Mouse (Mus musculus) ovary, postnatal 36 days (tissue): ENCODE results near the gene Akr7a5.

Source experiments
- DNase-seq: peaks from one replicate; pipeline ENCODE4 v3.0.0; 2022; ENCODE audit warnings: low spot score, mixed read lengths

Akr7a5 gene

DNA sequence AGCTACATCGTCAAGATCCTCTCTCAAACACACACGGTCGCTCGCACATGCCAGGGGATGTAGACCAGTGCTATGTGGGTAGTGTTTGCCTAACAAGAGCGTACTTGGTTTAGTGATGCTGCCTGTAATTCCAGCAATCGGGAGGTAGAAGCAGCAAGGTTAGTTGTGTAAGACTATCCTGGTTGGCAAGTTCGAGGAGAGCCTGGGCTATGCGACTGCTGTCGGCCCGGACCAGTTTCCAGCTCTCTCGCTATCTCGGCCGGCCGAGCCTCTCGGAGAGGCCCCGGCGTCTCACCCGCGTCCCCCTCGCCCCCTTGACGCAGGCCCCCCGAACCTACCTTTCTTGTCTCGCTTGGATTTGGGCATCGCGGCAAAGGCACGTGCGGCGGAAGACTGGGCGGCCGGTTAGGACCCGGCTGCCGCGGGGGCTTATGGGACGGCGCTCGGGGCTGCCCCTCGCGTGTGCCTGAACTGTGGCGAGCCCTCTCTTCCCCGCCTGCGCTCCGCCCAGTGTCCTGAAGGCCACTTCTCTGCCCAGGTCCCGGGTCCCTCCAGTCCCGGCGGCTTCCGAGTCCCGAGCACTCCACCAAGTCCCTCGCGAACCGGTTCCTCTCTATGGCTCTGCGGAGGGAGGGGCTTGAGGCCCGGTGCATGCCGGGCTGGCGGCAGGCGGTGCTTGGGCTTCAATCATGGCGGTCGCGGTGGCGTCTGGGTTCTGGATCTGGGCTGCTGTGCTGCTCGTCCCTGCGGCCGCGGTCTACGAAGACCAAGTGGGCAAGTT is 41.6 kb downstream of the Akr7a5 start, which contains the start of the genes Mrto4, Emc1 and Ubr4:
Gene Mrto4 (minus strand): TSS at position 646 of the 781 bp plus-strand sequence.
Gene Emc1 (plus strand): TSS at position 657 of the 781 bp plus-strand sequence.
Gene Ubr4 (plus strand): TSS at position 679 of the 781 bp plus-strand sequence.
- peak; percentile 84 for DNase-seq

DNA sequence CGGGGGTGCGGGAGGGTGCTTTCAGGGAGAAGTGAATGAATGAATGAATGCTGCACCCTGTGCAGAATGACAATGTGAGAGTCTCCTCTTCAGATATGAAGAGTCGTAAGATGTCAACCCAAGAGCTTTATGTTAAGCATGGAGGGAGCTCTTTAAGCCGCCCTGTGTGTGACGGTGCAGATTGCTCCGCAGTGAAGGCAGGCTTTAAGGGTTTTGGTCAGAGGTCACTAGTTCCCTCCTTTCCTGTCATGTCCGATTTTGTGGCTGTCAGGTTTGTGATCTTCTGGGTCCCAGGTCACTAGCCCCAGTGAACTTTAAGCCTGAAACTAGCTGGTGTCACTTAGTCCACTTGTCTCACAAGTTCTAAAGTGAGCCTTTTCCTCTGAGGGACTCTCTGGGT is 42.3 kb downstream of the Akr7a5 start:
- no peak for DNase-seq

DNA sequence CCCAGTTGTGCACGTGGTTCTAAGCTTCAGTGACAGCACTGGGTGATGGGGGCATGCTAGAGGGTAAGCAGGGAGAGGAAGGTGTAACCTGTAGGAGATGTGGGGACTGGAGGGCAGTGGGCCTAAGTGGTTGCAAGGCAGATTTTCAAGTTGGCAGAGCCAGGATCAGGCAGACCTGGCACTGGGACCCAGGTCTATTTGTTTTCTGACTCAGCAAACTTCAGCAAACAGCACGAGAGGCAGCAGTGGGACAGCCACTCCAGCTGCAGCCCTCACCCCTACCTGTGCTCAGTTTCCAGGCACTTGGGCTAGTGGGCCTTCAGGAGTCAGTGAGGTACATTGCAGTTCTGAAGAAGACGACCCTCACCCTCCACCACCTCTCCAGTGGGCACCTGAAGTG is 46.7 kb downstream of the Akr7a5 start:
- no peak for DNase-seq

DNA sequence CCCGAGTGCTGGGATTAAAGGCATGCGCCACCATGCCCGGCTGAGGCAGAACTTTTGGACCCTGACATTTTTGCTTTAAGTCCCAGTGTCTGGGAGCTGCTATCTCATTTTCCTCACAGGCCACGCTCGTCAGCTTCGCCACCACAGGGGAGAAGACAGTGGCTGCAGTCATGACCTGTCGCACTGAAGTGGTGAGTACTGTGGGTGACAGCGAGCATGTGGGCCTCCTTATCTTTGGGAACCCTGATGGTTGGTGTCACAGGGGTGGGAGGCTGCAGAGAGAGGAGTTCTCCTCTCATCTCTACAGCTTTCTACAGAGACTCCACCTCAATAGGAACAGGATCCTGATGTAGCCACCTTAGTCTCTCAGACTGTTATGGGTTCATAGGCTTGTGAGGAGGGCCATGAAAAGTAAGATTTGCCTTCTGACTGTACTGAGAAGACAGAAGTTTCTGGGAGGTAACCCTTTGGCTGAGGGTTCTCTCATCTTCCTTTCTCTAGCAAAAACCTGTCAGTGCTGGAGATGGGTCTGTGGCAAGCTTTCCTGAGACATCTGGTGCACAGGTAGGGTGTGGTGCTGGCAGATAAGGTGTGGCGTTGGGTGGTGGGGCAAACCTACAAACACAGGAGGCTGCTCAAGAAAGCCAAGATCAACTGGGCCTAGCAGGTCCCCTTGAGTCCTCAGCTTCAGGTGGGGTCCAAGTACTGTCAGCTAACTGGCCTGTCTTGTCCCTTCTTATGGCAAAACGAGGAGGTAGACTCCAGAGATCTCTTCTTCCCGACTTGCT is 50.4 kb downstream of the Akr7a5 start:
- no peak for DNase-seq

DNA sequence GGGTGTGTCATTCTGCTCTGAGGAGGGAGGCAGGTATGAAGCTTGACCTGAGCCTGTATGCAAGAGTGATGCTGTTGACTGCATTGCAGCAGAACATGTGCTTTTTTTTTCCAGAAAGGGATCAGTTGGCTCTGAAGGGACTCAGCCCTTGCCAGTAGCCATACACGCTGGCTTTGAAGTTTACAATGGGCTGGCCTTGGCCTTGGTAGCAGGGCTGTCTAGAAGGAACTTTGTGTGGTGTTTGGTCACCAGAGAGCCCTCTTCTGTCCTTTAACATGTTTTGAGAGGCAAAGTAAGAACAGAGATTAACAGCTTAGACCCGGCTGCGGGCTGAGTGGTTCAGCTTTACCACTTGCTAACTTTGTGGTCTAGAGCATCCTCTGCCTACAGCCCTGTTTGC is 56.8 kb downstream of the Akr7a5 start:
- no peak for DNase-seq
